Mouse (Mus musculus): Measurements from ENCODE around the gene Nt5c2.
A peak's percentile ranks its signal among the peaks of the same experiment; 100 is the strongest.

Nt5c2 gene

DNA sequence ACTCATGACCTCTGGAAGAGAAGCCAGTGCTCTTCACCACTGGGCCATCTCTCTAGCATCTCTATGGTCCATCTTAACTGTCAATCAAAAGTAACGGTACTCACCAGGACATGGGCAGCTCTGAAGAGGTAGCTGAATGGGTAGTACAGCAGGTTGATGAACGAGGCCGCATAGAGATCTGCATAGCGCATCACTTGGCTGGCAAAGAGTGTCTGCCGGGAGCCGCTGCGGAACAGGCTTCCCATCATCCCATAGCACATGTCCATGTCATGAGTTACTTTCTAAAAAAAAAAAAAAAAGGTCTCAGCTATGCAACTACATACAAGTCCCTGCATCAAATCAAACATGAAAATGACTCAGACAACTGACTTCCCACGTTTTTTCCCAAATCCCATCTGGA, 125.3 kb downstream of the Nt5c2 start:
- no peak for DNase-seq (ENCODE audit: low spot score in 2 of 2)

DNA sequence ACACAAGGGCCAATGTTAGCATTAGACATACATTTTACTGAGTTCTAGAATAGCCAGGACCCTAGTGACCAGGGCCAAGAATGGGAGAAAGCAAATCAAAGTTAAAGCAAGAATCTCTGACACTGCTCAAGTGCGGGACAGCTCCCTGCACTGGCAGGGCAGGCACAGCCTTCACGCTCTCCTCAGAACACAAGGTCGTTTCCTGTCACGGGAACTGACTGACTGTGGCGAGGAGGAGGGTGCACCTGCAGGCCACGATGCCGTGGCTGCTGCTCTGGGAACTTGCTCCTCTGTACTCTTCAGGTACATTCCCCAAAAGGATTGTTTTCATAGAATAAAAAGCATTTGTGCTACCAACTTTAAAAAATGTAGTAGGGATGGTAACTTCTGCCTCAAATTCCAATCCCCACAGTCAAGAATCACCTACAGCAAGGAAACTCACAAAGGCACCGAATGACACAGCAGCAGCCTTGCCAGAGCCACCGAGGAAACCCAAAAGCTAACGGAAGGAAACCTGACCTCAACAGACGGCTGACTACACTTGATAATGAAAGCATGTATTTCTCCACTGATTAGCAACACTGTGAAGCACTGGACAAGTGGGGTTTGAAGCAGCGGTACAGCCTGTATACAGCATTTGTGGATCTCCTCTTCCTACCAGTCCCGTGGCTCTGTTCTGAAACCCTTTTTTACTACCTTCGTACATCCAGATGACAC, 127.0 kb downstream of the Nt5c2 start:
- DNase-seq (ENCODE audit: low spot score in 2 of 2), result no peak

DNA sequence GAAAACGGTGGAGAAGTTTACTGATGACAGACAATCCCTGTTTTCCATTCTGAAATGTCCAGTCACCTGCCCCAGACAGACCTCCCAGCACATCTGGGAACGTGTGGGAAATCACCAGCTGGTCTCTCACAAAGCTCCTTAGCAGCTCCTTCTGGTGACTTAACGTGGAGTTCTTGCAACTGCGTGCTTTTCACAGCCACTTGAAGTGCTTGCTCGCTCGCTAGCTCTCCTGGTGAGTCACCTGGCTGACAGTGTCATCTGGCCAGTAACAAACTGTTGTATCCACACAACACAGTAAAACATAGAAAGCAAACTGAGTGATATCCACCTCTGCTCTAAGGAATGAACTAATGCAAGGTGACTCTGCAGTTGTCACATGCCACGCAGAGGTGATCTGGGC, 128.1 kb downstream of the Nt5c2 start:
- DNase-seq (ENCODE audit: low spot score in 2 of 2), result no peak

DNA sequence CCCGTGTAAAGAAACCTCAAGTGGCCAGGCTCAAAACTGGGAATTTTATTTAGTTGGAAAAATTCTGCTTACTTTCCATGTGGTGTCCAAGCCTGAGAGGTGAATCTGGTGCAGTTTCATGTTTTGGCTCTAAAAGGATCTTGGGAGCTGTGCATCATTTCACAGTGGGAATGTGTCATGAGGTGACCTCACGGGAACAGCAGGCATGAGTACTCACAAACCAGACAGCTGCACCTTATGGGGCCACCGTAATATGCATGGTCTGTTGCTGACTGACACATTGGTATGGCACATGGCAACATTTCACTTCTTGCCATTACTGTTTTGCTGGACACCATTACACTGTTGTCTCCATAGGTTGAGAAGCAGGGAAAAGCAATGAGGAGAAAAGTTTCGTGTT, 129.6 kb downstream of the Nt5c2 start:
- no peak for DNase-seq (ENCODE audit: low spot score in 2 of 2)

DNA sequence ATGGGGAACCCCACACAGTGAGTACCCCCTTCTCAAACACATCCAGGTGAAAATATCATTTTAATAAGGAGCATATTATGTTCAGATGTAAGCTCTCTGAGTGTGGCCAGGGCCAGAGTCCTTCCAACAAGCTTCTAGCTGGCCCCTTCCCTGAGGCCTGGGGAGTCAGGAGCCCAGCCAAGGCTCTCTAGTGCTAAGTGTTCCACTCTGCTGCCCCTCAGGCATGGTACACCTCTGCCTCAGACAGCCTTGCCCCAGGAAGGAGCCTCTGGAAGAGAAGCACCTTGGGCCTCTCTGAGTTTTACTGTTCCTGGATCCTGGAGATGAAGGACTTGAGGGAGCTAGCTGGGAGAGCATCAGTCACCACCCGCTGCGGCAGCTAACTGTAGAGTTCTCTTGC, 135.1 kb downstream of the Nt5c2 start:
- DNase-seq (ENCODE audit: low spot score in 2 of 2), result no peak

DNA sequence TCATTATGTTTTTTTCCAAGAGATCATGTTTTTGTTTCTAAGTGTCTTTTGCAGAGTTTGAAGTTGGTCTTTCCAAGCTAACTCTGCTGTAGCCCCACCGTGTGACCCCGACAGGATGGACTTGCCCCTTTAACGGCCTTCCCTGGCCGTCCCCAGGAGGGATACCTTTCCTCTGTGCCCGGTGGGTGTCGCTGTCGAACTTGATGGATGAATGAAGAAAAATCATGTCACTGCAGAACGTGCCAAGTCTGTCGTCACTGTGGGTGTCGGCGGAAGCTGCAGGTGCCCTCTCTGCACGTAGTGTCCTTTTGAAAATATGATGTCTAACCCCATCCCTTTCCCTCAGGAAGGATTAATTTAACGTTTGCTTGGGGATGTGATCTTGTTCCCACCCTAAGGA, 136.6 kb downstream of the Nt5c2 start:
- peak; percentile 60 to 64 for DNase-seq (ENCODE audit: low spot score in 2 of 2)

DNA sequence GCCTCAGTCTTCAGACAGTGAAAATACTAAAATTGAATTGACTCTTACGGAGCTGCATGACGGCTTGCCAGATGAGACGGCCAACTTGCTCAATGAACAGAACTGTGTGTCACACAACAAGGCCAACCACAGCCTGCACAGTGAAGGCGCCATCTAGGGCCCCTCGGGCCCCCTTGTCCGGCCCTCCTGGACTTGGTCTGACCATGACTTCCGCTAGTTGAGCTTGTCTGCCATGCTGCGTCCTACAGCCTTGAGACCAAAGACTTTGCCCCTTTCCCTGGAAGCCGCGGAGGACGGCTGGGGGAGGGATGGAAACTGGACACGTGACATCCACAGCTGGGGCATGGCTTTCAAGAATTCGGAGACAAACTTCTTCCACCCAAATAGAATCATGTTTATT, 137.1 kb downstream of the Nt5c2 start:
- no peak for DNase-seq (ENCODE audit: low spot score in 2 of 2)

DNA sequence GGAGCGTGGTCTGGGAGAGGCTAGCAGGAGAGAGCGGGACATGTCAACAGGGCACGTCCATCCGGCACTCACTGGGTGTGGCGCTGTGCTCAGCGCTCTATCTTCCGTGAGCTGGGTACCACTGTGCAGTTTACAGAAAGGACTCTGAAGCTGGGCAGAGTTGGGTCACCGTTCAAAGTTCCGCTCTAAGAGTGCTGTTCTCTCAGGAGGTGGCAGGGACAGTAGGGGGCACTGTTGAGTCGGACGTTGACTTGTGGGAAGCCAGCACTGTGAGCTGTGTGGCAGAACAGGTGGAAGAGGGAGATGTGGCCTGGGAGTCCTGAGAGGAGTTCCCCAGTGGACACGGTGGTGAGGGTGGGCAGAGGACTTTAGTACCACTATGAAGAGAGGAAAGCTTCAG, 139.2 kb downstream of the Nt5c2 start:
- DNase-seq (ENCODE audit: low spot score in 2 of 2), result peak; percentile 85 to 88

DNA sequence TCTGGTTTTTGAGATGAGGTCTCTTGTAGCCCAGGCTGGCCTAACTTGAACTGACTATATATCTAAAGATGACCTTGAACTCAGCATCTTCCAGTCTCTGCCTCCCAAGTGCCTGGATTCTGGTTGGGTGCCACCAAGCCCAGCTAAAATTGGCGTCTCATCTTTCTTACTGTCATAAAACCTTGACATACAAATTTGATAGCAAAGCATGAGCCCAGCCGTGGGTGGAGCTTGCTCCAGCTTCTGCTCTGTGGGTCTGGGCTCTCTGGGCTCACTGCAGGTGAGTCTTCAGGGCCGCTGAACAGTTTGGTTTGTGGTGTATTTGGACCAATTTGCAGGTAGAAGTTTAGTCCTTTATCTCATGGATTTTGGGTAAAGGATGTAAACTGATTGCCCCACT, 141.0 kb downstream of the Nt5c2 start:
- no peak for DNase-seq (ENCODE audit: low spot score in 2 of 2)

DNA sequence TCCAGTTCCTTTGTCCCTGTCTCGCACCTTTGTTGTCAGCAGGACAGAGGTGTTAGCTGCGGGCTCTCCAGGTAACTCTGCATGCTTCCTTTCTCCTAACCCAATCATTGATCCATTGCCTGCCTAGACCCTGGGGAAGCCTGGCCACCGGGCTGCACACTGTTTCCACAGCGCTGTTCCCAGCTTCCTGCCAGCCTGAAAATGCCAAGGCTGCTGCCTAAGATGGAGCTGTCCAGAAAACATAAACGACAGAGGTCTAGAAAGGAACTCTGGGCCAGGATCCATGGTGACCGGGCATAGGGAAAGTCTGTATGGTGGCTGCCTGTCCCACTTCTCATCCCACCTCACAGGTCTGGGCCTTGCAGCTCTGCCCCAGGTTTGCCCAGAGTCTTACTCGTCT, 143.3 kb downstream of the Nt5c2 start:
- DNase-seq (ENCODE audit: low spot score in 2 of 2), result no peak

DNA sequence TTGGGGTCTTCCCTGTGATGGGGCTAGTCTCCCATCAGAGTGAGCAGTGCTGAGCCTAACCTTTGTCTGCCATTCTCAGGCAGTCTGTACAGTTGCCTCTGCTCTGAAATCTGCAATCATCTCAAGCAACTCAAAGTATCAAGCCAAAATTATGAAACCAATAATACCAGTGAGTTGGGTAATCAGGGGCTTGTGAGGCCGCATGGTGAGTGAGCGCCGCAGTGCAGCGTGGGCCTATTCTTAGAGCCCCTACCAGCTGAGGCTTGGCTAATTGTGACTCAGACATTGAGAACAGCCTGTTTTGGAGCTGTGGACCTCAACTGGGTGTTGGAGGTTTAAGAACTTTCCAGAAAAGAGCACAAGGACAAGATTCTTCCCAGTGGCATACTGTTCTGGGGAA, 143.9 kb downstream of the Nt5c2 start:
- DNase-seq (ENCODE audit: low spot score in 2 of 2), result no peak

DNA sequence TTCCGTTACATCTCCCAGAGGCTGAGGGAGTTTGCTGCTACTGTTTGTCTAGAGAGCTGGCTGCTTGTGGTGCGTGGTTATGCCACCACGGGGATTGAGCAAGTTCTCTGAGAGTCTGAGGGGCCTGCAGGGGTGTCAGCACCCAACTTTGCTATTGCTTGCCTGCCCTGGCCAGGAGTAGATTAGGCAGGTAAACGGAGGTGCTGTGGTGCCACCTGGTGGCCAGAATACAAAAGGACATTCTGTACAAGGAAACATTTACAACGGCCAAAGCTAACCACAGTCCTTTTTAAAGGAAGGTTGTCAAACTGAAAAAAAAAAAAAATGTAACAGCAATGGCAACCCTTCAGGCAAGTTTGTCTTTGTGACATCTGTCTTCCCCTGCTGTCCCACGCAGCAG, 145.4 kb downstream of the Nt5c2 start:
- DNase-seq (ENCODE audit: low spot score in 2 of 2), result peak; percentile 84 to 91

DNA sequence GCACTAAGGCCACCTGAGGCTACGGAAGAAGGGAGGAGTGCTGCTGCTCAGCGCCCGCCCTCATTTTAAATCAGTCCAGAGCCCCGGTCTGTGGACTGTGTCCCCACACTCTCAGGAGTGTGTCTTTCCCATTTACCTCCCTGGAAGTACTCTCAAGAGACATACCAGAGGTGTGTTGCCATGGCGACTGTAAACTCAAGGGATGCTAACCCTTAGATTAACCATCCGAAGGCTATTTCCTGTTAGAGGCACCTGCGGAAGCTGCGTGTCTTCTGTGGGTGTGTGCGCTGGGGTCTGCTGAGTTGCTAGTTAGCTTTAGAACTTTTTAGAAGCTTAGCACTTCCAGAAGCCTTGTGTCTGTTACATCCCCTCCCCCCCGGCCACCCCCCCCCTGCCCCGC, 145.9 kb downstream of the Nt5c2 start:
- no peak for DNase-seq (ENCODE audit: low spot score in 2 of 2)

DNA sequence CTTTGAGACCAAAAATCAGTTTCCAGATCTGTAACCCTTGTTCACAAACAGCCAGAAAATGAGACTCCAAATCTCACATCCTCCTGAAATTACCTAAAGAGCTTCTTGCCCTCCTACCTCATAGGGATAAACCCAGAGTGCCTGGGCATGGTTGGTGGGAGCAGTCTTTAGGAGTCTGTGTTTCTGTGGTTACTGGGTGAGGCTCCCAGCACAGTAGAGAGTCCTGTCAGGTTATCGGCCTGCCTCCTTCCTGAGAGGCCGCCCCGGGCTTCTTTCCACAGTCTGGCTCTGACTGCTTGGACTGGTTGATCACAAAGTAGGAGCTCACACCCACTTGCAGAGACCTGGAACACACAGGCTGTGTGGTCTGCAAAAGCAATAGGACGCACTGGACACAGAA, 149.6 kb downstream of the Nt5c2 start:
- DNase-seq (ENCODE audit: low spot score in 2 of 2), result no peak

DNA sequence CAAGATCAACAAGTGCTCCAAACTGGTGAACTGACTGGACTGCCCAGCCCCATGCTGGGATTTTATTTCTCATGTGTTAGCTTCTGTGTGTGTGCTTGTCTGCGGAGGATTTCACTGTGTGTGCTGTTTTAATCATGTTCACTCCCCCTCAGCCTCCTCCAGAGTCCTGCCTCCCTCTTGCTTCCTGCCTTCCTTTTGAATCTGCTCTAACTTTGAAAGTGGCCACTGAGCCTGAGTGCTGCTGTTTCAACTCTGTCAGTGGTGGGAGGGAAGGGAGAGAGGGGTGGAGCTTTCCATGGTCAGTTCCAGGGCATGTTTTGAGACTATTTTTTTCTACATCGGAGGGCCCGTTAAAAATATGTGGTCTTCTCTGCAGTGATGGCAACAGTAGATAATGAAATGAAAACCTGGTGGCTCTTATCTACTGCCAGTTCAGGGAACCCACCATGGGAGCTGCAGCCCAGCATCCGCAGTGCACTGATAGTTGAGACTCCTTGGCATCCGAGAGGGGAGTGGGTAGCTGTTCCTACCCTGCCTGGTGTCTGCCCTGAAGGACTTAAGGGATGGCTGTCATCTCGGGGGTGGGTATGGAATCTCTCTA, 150.1 kb downstream of the Nt5c2 start:
- DNase-seq (ENCODE audit: low spot score in 2 of 2), result no peak

DNA sequence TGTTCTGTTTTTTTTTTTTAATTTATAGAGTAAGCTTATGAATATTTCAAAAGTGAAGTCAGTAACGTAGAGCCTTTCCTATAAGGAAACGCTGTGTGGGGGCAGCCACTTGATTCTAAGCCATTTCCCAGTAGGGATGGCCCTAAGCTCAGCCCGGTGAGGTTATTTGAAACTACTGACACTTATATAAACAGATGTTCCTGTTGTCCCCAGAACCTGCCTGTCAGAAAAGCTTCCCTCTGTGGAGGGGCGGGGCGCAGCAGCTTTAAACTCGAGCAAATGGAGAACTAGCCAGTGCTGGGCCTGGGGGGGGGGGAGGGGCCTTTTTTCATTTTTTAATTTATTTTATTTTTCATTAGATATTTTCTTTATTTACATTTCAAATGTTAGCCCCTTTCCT, 150.9 kb downstream of the Nt5c2 start:
- DNase-seq (ENCODE audit: low spot score in 2 of 2), result no peak

DNA sequence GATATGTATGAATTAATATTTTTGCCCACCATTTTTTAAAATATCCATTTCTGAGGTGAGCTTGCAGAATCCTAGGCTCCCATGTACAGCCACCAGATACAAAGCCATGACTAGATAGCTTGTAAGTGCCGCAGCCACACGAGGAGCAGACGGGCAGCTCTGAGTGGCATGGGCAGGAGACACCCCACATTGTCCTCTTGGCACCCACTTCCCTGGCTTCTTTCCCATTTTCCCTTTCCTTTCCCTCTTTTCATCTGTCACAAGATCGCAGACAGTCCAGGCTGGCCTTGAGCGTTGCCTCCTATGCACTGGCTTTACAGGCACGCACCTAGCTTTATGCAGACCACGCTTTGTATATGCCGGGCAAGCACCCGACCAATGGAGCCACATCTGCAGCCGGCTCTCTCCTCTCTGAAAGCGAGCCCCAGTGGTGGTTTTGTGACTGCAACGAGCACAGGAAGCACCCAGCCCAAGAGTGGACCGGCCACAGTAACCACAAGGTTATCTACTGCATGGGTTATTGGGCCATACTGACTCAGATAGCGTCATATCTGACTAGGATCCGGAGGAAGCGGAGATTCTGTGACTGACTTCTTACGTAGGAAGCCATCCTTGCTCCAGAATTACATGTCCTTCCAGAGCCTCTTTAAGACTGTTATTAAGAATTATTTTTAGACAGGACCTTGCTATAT, 151.6 kb downstream of the Nt5c2 start:
- no peak for DNase-seq (ENCODE audit: low spot score in 2 of 2)

DNA sequence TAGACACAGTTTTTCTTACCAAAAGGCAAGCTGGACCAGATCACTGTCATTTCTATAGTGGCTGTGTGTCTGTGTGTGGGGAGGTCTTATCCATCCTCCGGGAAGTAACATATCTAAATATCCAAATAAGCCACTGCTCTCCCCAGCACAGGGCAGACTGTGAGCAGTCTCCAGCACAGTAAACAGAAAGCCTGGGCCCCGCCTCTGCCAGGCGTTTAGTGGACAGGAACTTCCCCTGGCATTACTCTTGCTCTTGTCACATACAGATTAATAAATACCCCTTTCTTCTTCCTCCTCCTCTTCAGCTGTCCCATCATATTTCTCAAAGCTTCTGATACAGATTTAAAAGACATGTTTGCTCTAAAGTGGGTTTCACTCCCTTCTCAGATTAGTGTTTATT, 152.4 kb downstream of the Nt5c2 start:
- DNase-seq (ENCODE audit: low spot score in 2 of 2), result no peak

DNA sequence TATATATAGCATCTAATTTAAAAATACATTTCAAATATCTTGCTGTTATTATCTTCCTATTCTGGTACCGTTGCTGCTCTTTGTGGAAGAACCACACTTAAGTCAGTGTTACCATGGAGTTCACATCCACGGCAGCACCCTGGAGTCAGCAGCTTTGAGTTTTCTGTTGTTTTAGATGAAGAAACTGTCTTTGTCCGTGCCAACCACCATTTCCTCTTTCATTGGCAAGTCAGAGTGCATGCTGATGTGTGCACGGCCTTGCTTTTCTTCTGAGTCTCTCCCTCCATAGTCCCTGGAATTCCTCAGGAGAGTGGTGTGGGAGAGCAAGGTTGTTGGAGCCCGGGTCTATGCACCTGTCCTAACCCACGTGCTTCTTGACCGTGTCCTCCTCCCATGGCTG, 156.8 kb downstream of the Nt5c2 start:
- no peak for DNase-seq (ENCODE audit: low spot score in 2 of 2)

DNA sequence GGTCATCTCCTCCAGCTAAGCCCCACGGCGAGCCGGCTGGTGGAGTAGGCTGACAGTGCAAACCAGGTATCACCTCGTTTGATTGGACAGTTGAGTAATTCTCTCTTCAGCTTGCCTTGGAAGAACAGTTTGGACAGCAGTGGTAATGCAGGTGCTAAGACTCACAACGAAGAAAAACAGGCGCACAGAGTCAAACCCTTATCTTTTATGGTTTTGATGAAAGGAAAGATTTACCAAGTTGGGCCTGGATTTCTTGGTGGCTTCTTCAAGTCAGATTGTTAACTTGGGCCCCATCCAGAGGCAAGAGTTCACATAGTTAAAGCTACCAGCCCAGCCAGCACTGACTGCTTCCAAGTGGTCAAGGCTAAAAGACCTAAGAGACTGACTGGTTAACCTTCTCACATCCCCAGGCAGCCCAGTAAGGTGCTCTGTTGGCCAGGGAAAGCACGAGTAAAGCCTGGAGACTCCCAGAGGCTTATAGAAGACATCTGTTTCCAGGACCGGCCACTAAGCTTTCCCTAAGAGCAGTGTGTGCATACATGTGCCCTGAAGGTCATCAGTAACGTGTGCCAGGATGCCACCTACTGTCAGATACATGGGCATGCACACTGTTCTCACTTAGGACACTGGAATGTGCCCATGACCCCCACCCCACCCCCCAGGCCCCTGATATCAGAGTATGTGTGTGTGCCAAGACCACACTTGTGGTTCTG, 157.5 kb downstream of the Nt5c2 start:
- DNase-seq (ENCODE audit: low spot score in 2 of 2), result no peak

DNA sequence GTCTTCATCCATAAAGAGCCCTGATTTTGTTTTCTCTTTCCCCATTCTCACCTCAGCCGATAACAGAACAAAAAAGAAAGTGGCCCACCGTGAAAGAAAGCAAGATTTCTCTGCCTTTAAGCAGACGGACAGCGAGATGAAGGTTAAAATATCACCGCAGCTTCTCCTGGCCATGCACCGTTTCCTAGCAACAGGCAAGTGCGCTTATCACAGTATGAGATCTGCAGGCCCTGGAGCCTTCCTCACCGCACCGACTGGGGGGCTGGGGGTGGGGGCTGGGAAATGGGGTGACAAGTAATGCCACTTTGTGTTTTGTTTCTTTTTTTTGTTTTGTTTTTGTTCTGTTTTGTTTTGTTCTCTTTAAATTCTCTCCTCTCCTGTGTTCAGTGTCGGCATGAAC, 158.2 kb downstream of the Nt5c2 start:
- no peak for DNase-seq (ENCODE audit: low spot score in 2 of 2)

DNA sequence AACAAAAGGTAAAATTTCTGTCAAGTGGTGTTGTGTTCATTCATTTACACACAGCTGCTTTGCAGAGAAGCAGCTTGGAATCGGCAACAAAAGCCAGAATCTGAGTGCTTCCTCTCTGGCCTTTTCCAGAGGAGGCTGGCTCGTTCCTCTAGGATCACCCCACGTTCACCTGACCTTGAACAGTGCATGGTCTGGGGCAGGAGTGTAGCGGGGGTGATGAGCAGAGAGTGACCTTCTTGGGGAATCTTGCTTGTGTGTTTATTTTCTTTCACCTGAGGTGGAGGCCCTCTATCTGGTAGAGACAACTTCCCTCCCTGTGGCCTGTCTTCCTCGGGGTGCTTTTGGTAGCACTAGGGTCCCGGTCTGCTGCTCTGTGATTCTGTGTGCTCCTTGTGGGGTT, 158.7 kb downstream of the Nt5c2 start:
- no peak for DNase-seq (ENCODE audit: low spot score in 2 of 2)

All from frontal cortex, postnatal 36 days (tissue).